Mouse (Mus musculus): ENCODE data around the gene Med12. TPM values are rescaled to one million over a fixed set of nuclear protein-coding genes. Genes with fewer than 3 reads are reported as not detected.
"Not testable (repeated sequence)": the region's sequence is repeated elsewhere in the genome, so short reads cannot be mapped to it uniquely, and the experiment has no call there.

The Med12 gene
- polyA plus RNA-seq, 1 experiment = 196 TPM

DNA sequence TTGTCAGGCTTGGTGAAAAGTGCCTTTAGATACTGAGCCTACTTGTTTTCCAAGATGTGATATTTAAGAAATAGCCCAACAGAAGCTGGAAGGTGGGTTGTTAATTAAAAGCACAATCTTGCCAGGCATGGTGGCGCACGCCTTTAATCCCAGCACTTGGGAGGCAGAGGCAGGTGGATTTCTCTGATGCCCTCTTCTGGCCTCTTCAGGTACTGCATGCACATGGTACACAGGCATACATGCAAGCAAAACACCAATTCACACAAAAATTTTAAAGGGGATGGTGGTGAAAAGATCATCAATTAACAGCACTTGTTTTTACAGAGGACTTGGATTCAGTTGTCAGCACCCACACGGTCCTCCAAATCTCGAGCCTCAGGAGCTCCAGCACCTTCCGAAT lies 60.8 kb downstream of the Med12 start:
- 76% methylated on average over 5 of the region's 5 CpGs for WGBS
- TF ChIP-seq CTCF (IDR thresholded peaks at IDR 0.05; ENCODE audit: control insufficient read depth, insufficient read depth, low read length) (peak; percentile 34; the same call in 1 of the 2 replicates), POLR2A (IDR thresholded peaks at IDR 0.05; ENCODE audit: borderline replicate concordance, control insufficient read depth, low read depth, low read length) (no peak)
- H3K4me3 ChIP-seq (replicated peaks; ENCODE audit: control insufficient read depth, low read depth, low read length) = no peak overlapping the region
- no peak overlapping the region for H3K27ac ChIP-seq (ENCODE audit: control insufficient read depth, insufficient read depth, low read depth, low read length, poor library complexity)
- H3K4me1 ChIP-seq (ENCODE audit: control insufficient read depth, insufficient read depth, low read length) = no peaks in the 10 kb centered on the region

DNA sequence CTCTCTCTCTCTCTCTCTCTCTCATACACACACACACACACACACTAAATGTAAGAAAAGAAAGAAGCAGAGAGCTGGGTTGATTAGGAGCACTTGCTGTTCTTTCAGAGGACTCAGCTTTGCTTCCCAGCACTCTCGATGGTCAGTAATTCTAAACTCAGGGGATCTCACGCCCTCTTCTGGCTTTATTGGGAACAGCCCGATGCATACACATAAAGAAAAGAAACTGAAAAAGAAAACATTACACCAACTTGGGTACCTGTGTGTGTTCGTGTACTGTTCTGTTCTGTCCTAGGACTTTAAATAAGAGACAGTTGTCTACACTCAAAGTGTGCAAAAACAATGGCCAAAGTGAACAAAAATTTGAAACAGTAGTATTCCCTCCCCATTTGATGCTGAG lies 64.8 kb downstream of the Med12 start:
- 54% methylated on average over 4 of the region's 4 CpGs for WGBS

DNA sequence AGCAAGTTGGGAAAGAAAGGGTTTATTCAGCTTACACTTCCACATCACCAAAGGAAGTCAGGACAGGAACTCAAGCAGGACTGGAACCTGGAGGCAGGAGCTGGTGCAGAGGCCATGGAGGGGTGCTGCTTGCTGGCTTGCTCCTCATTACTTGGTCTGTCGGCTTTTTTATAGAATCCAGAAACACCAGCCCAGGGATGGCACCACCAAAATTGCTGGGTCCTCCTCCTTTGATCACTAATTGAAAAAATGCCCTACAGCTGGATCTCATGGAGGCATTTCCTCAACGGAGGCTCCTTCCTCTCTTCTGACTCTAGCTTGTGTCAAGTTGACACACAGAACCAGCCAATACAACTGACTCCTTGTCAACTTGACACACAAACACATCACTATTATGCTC lies 69.0 kb downstream of the Med12 start:
- H3K4me1 ChIP-seq (ENCODE audit: control insufficient read depth, insufficient read depth, low read length); H3K4me3 ChIP-seq (replicated peaks; ENCODE audit: control insufficient read depth, low read depth, low read length); H3K27ac ChIP-seq (ENCODE audit: control insufficient read depth, insufficient read depth, low read depth, low read length, poor library complexity): not testable (repeated sequence)
- 61% methylated on average over 2 of the region's 2 CpGs for WGBS

More for the DNA sequence above, 64.8 kb downstream of the Med12 start:
- H3K4me1 ChIP-seq (ENCODE audit: control insufficient read depth, insufficient read depth, low read length) = no peaks in the 10 kb centered on the region
- H3K27ac ChIP-seq (ENCODE audit: control insufficient read depth, insufficient read depth, low read depth, low read length, poor library complexity) = no peak overlapping the region
- no peak for TF ChIP-seq CTCF (IDR thresholded peaks at IDR 0.05; ENCODE audit: control insufficient read depth, insufficient read depth, low read length)
- TF ChIP-seq POLR2A (IDR thresholded peaks at IDR 0.05; ENCODE audit: borderline replicate concordance, control insufficient read depth, low read depth, low read length) = no peak
- H3K4me3 ChIP-seq (replicated peaks; ENCODE audit: control insufficient read depth, low read depth, low read length) = no peak overlapping the region

DNA sequence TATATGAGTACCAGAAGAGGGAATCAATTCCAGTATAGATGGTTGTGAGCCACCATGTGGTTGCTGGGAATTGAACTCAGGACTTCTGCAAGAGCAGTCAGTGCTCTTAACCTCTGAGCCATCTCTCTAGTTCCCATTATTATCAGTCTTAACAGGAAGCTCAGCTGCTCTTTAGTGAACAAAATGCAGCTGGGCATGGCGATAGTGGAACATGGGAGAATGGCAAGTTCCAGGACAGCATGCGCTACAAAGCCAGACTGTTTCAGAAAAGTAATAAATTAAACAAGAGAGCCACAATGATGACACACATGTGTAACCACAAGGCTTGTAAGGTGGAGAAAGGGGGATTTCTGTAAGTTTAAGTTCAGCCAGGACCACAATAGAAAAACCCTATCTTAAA lies 71.6 kb downstream of the Med12 start:
- 40% methylated on average over 2 of the region's 2 CpGs for WGBS

DNA sequence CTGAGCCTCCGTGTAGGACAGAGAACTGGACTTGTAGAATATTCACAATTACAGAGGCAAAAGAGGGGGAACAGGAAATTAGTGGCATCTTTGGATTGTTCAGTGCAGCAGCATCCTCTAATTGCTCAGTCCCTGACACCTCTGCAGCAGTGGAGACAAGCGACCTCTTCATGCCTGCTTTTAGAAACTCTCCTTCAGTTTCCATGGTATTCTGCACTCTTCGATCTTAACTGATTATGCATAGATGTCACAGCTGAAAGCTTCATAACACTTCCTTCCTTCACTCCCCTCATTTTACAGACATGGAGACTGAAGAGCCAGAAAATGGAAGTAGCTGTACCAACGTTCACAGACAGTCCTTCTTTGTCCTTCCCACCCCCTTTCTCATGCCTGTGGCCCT lies 72.6 kb downstream of the Med12 start:
- H3K4me1 ChIP-seq (ENCODE audit: control insufficient read depth, insufficient read depth, low read length) = no peaks in the 10 kb centered on the region
- WGBS = 20% methylated on average over 4 of the region's 4 CpGs
- H3K4me3 ChIP-seq (replicated peaks; ENCODE audit: control insufficient read depth, low read depth, low read length) = no peak overlapping the region
- H3K27ac ChIP-seq (ENCODE audit: control insufficient read depth, insufficient read depth, low read depth, low read length, poor library complexity) = no peak overlapping the region
- TF ChIP-seq CTCF (IDR thresholded peaks at IDR 0.05; ENCODE audit: control insufficient read depth, insufficient read depth, low read length) = no peak
- no peak for TF ChIP-seq POLR2A (IDR thresholded peaks at IDR 0.05; ENCODE audit: borderline replicate concordance, control insufficient read depth, low read depth, low read length)

More for the DNA sequence above, 71.6 kb downstream of the Med12 start:
- H3K4me1 ChIP-seq (ENCODE audit: control insufficient read depth, insufficient read depth, low read length) = no peaks in the 10 kb centered on the region
- TF ChIP-seq CTCF (IDR thresholded peaks at IDR 0.05; ENCODE audit: control insufficient read depth, insufficient read depth, low read length) = no peak
- TF ChIP-seq POLR2A (IDR thresholded peaks at IDR 0.05; ENCODE audit: borderline replicate concordance, control insufficient read depth, low read depth, low read length) = no peak
- no peak overlapping the region for H3K4me3 ChIP-seq (replicated peaks; ENCODE audit: control insufficient read depth, low read depth, low read length)
- H3K27ac ChIP-seq (ENCODE audit: control insufficient read depth, insufficient read depth, low read depth, low read length, poor library complexity) = no peak overlapping the region

Other genes with a start within 250 kb of the Med12 start
- 1.1 TPM in 1 of 2 replicates, not detected in the other for gene Tex11, start 214.4 kb upstream of the Med12 start, polyA plus RNA-seq (2011; ENCODE audit: insufficient read depth, insufficient read length, low replicate concordance, missing spikeins)
- 11.5 TPM in 1 of 2 replicates, not detected in the other for gene Slc7a3, start 188.0 kb upstream of the Med12 start, polyA plus RNA-seq (2011; ENCODE audit: insufficient read depth, insufficient read length, low replicate concordance, missing spikeins)
- gene Snx12, start 51.5 kb upstream of the Med12 start, polyA plus RNA-seq (2011; ENCODE audit: insufficient read depth, insufficient read length, low replicate concordance, missing spikeins) = 15.2 and 23.3 TPM in 2 replicates
- gene Foxo4, start 19.5 kb upstream of the Med12 start, polyA plus RNA-seq (2011; ENCODE audit: insufficient read depth, insufficient read length, low replicate concordance, missing spikeins) = 20.9 and 23.4 TPM in 2 replicates
- not detected in 2 replicates for gene Gm614, start 10.0 kb upstream of the Med12 start, polyA plus RNA-seq (2011; ENCODE audit: insufficient read depth, insufficient read length, low replicate concordance, missing spikeins)
- gene Il2rg, start 5.8 kb upstream of the Med12 start, polyA plus RNA-seq (2011; ENCODE audit: insufficient read depth, insufficient read length, low replicate concordance, missing spikeins) = 12.4 and 32.4 TPM in 2 replicates
- gene Gm20489, start 5.0 kb upstream of the Med12 start, polyA plus RNA-seq (2011; ENCODE audit: insufficient read depth, insufficient read length, low replicate concordance, missing spikeins) = not detected in 2 replicates
- gene Nlgn3, start 25.1 kb downstream of the Med12 start, polyA plus RNA-seq (2011; ENCODE audit: insufficient read depth, insufficient read length, low replicate concordance, missing spikeins) = 2.1 TPM in 1 of 2 replicates, not detected in the other
- 1.1 and 4.7 TPM in 2 replicates for gene Gjb1, start 102.3 kb downstream of the Med12 start, polyA plus RNA-seq (2011; ENCODE audit: insufficient read depth, insufficient read length, low replicate concordance, missing spikeins)
- gene Zmym3, start 146.8 kb downstream of the Med12 start, polyA plus RNA-seq (2011; ENCODE audit: insufficient read depth, insufficient read length, low replicate concordance, missing spikeins) = 9.3 and 26.9 TPM in 2 replicates
- 112 and 164 TPM in 2 replicates for gene Nono, start 155.3 kb downstream of the Med12 start, polyA plus RNA-seq (2011; ENCODE audit: insufficient read depth, insufficient read length, low replicate concordance, missing spikeins)
- gene Itgb1bp2, start 175.1 kb downstream of the Med12 start, polyA plus RNA-seq (2011; ENCODE audit: insufficient read depth, insufficient read length, low replicate concordance, missing spikeins) = 2.4 and 4.1 TPM in 2 replicates

Data from bone marrow, adult 2 months (tissue).